Mouse (Mus musculus) heart, adult 2 months (tissue): ENCODE measurements around the gene Hdac5. TPM values are rescaled to one million over a fixed set of nuclear protein-coding genes. Genes with fewer than 3 reads are reported as not detected.
A peak's percentile ranks its signal among the peaks of the same experiment; 100 is the strongest.

Source experiments
- DNase-seq, 2 experiments: peaks; one replicate each; pipeline ENCODE4 v3.0.0; 2021
- H3K27ac ChIP-seq: fragments of 200-600 bp; 2 replicates; pipeline ENCODE4 v1.8.1; 2022
- H3K27me3 ChIP-seq: fragments of 200-500 bp; 2 replicates; pipeline ENCODE4 v1.6.1; 2012; ENCODE audit warnings: mild to moderate bottlenecking, low read length, inconsistent platforms, mixed read lengths; ENCODE audit not compliant: control insufficient read depth, insufficient read depth
- H3K36me3 ChIP-seq: fragments of 200-500 bp; 2 replicates; pipeline ENCODE4 v1.6.1; 2012; ENCODE audit warnings: low read length, inconsistent platforms; ENCODE audit not compliant: control insufficient read depth, insufficient read depth
- H3K4me1 ChIP-seq: fragments of 200-500 bp; 2 replicates; pipeline ENCODE4 v1.6.1; 2011; ENCODE audit warnings: low read length; ENCODE audit not compliant: control insufficient read depth, insufficient read depth
- H3K4me3 ChIP-seq: fragments of 200-600 bp; 2 replicates; pipeline ENCODE4 v1.8.1; 2022
- H3K79me2 ChIP-seq: fragments of 200-500 bp; replicated peaks from 2 replicates; pipeline ENCODE4 v1.6.1; 2012; ENCODE audit warnings: mild to moderate bottlenecking, inconsistent platforms, low read length, moderate library complexity, mixed read lengths; ENCODE audit not compliant: control insufficient read depth, insufficient read depth
- H3K9ac ChIP-seq: fragments of 200-500 bp; 2 replicates; pipeline ENCODE4 v1.6.1; 2012; ENCODE audit warnings: low read depth, mild to moderate bottlenecking, control low read depth, inconsistent platforms, low read length, mixed read lengths
- CTCF ChIP-seq: fragments of 200-600 bp; IDR thresholded peaks from 2 replicates; pipeline ENCODE4 v1.8.1; 2022; ENCODE audit warnings: antibody characterized with exemption, mild to moderate bottlenecking, moderate library complexity
- EP300 ChIP-seq: fragments of 200-500 bp; IDR thresholded peaks from 2 replicates; pipeline ENCODE4 v1.6.1; 2011; ENCODE audit warnings: low read depth, low read length, control low read depth; ENCODE audit not compliant: insufficient read depth
- POLR2A ChIP-seq: fragments of 200-500 bp; IDR thresholded peaks from 2 replicates; pipeline ENCODE4 v1.6.1; 2011; ENCODE audit warnings: mild to moderate bottlenecking, low read depth, low read length, control low read depth; ENCODE audit not compliant: insufficient read depth
- WGBS: fragments of 180-500 bp; shearing (Covaris S2); methylation state at CpG from one replicate; pipeline ENCODE4 v1.1.7; 2018; 5-methylcytosine and 5-hydroxymethylcytosine counted together
- intact Hi-C: fragments of 180-260 bp; cut with DNase I; formaldehyde crosslinking; loops from one replicate; pipeline ENCODE4 v1.15.1; 2025
- polyA plus RNA-seq: library from polyadenylated mRNA; depleted of rRNA; stranded (reverse); fragments of >200 nt; gene quantifications from 2 replicates; pipeline ENCODE4 v1.2.3, GENCODE M21; 2012
- total RNA-seq, 2 experiments: library from RNA; stranded (reverse); gene quantifications; 2 replicates each; pipeline ENCODE4 v1.2.3; 2021

Gene Hdac5
- total and polyA plus RNA-seq, 3 experiments, result 92.6 to 137 (median 113) TPM

DNA sequence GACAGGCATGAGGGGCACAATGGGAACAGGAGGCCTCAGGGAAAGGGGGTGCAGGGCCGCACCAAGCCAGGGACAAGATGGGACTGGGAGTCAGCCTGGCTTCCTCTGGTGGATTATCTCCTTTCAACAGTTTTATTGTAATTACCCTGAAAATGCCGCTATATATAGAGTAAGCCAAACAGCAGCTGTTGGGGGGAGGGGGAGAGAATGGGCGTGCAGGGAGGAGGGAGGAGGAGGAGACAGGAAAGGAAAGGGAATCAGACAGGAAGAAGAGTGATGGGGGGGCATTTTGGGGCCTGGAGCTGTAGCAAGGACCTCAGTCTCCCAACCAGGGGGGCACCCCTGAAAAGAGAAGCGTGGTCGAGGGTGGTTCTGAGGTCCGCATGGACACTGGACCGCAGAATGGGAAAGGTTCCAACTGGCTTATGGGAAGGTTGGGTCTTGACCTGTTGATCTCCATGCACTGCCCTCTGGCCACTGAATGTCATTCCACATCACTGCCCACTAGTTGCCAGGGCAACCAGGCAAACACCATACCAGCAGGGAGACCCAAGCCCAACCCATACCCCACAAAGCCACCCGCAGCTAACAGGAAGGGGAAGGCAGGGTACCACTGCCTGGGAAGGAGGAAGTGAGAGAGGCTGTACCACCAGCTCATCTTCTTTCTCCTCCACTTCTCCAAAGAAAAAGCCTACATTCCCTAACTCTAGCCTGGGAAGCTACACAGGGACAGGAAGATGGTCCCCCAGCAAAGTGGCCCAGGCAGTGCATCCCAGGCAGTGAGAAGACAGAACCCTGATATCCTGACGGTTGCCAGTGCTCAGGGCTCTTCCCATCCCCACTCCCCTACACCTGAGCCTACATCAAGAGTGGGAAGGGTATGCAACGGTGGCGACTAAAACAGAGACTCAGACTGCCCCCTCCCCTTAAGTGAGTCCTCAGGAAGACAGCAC lies 21.9 kb downstream of the Hdac5 start:
- Histone ChIP-seq H3K4me3 (no peak overlapping the region), H3K9ac (no peak overlapping the region), H3K36me3 (no peaks in the 10 kb centered on the region), H3K27ac (peak overlapping the region; percentile 47; the same call in 1 of the 2 replicates), H3K4me1 (peaks cover 25% of the 10 kb centered on the region), H3K79me2 (peaks cover 8% of the 10 kb centered on the region), H3K27me3 (no peaks in the 10 kb centered on the region)
- TF ChIP-seq CTCF (no peak), POLR2A (no peak), EP300 (no peak)
- 29% methylated on average over 11 of the region's 11 CpGs for WGBS
- DNase-seq, result peak in 1 of 2 experiments; percentile 51
- intact Hi-C loops, result loop anchor here (2.0 kb wide), 1 partner anchor 17 kb away; no protein-coding TSS in a partner anchor

DNA sequence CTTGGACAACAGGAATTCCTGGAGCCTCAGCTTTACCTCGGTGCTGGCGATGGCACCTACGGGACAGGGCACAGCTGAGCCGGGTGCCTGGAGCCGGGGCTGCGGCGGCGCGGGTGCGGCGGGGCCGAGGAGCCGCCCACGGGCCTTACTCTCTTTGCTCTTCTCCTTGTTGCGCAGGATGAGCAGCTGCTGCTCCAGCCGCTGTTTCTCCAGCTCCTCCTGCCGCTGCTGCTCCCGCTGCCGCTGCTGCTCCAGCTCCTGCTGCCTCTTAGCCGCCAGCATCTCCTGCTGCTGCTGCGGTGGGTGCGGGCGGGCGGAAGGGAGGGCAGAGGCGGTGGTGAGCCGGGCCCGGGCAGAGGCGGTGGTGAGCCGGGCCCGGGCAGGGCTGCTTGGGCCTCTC lies 23.5 kb downstream of the Hdac5 start:
- Histone ChIP-seq H3K79me2 (peaks cover 5% of the 10 kb centered on the region), H3K4me1 (peaks cover 21% of the 10 kb centered on the region), H3K4me3 (no peak overlapping the region), H3K27me3 (no peaks in the 10 kb centered on the region), H3K9ac (no peak overlapping the region), H3K27ac (no peak overlapping the region), H3K36me3 (no peaks in the 10 kb centered on the region)
- intact Hi-C loops, result no loop called here
- WGBS, result 83% methylated on average over 30 of the region's 30 CpGs
- TF ChIP-seq POLR2A, result no peak
- no peak for TF ChIP-seq CTCF
- TF ChIP-seq EP300, result no peak
- no peak for DNase-seq

DNA sequence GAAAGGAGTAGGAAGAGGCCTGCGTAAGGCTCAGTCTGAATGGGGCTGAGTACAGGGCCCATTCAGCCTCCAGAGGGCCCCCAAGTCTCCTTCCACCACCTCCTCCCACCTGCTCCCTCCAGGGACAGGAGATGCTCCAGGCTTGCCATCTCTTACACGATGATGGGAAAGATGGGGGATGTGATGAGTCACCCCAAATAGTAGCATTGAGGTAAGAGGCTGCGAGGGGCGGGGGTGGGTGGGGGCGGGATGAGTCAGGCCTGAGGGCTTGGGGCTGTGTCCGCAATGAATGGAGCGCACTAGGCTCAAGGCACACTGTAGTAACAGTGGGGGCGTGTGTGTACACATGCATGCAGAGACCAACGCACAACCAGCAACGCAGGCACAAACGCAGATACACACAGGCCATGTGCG lies 28.6 kb downstream of the Hdac5 start:
- TF ChIP-seq CTCF (peak; percentile 28), POLR2A (no peak)
- no peak for DNase-seq
- Histone ChIP-seq H3K79me2 (peaks cover under 1% of the 10 kb centered on the region; the same call in 1 of the 2 replicates), H3K36me3 (no peaks in the 10 kb centered on the region), H3K27me3 (no peaks in the 10 kb centered on the region), H3K9ac (no peak overlapping the region), H3K4me3 (no peak overlapping the region), H3K4me1 (no peaks in the 10 kb centered on the region; the same call in 1 of the 2 replicates), H3K27ac (no peak overlapping the region)
- intact Hi-C loops, result loop anchor here (5.0 kb wide), 1 partner anchor 46 kb away; the partner anchor contains the start of gene BC030867
- WGBS, result 74% methylated on average over 12 of the region's 12 CpGs

DNA sequence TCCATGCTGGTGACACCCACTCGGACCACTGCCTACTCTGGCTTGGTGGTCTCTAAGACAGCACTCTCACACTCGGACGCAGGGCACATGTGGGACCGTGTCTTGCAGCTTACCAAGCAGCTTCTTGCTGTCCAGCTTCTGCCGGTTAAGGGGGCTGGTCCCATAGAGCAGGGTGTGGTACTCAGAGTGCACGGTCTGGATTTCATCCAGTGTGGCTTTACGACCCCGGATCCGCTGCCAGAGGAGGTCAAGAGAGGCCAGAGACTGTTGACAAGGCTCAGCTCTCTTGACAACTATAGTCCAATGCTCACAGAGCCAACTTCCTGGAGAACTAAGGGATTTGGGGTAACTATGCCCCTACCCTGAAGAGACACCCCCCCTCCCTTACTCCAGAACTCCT lies 30.1 kb downstream of the Hdac5 start:
- no peaks in the 10 kb centered on the region; the same call in 1 of the 2 replicates for H3K4me1 ChIP-seq
- H3K27ac ChIP-seq, result no peak overlapping the region
- intact Hi-C loops, result loop anchor here (5.0 kb wide), 1 partner anchor 47 kb away; the partner anchor contains the start of gene BC030867
- TF ChIP-seq CTCF, result no peak
- no peak for TF ChIP-seq EP300
- TF ChIP-seq POLR2A, result no peak
- H3K36me3 ChIP-seq, result no peaks in the 10 kb centered on the region
- H3K27me3 ChIP-seq, result no peaks in the 10 kb centered on the region
- H3K79me2 ChIP-seq, result no peaks in the 10 kb centered on the region
- WGBS, result 61% methylated on average over 9 of the region's 9 CpGs
- peak in 1 of 2 experiments; percentile 15 for DNase-seq
- no peak overlapping the region for H3K4me3 ChIP-seq
- no peak overlapping the region for H3K9ac ChIP-seq

DNA sequence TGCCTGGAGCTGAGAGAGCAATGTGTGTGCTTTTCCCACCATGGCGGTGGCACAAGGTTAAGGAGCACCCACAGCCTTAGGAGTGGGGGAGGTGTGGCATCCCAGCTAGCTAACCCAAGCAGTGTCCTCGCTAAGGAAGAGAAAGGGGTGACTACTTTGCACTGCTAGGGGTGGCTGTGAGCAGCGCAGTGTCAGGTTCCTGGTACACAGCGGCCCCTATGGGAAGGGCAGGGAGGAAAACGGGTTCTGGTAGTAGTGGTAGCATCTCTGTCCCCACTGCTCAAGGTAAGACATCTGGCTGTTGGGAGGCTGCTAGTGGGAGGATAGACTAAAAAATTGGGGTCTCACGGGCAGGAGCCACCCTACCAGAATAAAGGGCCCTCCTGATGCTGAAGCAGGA lies 31.7 kb downstream of the Hdac5 start:
- 71% methylated on average over 6 of the region's 6 CpGs for WGBS
- no peaks in the 10 kb centered on the region for H3K79me2 ChIP-seq
- intact Hi-C loops, result no loop called here
- TF ChIP-seq CTCF, result no peak
- no peak for TF ChIP-seq POLR2A
- TF ChIP-seq EP300, result no peak
- no peak for DNase-seq
- H3K27ac ChIP-seq, result no peak overlapping the region
- no peak overlapping the region for H3K4me3 ChIP-seq
- no peak overlapping the region for H3K9ac ChIP-seq
- no peaks in the 10 kb centered on the region for H3K27me3 ChIP-seq
- no peaks in the 10 kb centered on the region for H3K4me1 ChIP-seq
- H3K36me3 ChIP-seq, result no peaks in the 10 kb centered on the region

DNA sequence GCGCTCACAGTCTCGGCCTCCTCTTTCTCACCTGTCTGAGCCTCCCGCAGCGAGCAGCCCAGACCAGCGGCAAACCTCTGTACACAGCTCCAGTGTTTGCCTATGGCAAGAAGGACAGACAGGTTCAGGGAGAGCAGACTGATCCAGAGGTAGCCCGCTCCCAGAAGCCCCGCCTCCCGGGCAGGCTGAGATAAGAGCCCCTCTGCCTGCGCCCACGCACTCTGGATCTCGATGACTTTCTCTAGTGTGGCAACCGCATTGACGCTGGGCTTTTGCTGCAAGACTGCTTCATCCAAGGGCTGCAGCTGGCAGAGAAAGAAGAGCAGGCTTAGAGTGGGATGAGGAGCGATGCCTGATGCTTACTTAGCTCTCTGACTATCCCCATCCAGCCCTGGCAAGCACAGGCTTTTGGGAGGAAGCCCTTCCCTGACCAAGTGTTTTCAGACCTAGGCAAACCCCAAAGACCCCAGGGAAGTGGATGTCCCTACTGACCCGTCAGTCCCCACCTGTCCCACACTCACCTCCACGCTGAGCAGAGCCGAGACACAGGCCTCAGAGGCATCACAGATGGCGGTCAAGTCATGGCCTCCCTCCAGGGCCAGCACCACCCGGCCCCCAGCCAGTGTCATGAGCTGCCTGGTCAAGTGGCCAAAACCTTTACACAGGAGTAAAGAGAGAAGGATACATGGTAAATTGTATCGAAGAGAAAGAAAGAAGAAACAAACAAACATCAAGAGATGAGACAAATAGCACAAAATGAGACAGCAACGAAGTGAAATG lies 33.8 kb downstream of the Hdac5 start:
- Histone ChIP-seq H3K27ac (no peak overlapping the region), H3K36me3 (no peaks in the 10 kb centered on the region), H3K4me1 (no peaks in the 10 kb centered on the region), H3K4me3 (no peak overlapping the region), H3K79me2 (no peaks in the 10 kb centered on the region), H3K9ac (no peak overlapping the region), H3K27me3 (no peaks in the 10 kb centered on the region)
- 74% methylated on average over 21 of the region's 21 CpGs for WGBS
- peak in 1 of 2 experiments; percentile 3 for DNase-seq
- TF ChIP-seq POLR2A (no peak), CTCF (no peak), EP300 (no peak)
- intact Hi-C loops, result no loop called here
